Mouse (Mus musculus) adrenal gland, postnatal 14 days (tissue): Measurements from ENCODE around the gene Mettl27. TPM values are rescaled to one million over a fixed set of nuclear protein-coding genes. Genes with fewer than 3 reads are reported as not detected.

Experiments used
- DNase-seq: peaks from one replicate; pipeline ENCODE4 v3.0.0; 2021; ENCODE audit warnings: mixed read lengths
- total RNA-seq: library from RNA; stranded (reverse); gene quantifications from 2 replicates; pipeline ENCODE4 v1.2.3, GENCODE M21; 2021

The Mettl27 gene
- total RNA-seq, 1 experiment from 2014 or later = 24.5 TPM

DNA sequence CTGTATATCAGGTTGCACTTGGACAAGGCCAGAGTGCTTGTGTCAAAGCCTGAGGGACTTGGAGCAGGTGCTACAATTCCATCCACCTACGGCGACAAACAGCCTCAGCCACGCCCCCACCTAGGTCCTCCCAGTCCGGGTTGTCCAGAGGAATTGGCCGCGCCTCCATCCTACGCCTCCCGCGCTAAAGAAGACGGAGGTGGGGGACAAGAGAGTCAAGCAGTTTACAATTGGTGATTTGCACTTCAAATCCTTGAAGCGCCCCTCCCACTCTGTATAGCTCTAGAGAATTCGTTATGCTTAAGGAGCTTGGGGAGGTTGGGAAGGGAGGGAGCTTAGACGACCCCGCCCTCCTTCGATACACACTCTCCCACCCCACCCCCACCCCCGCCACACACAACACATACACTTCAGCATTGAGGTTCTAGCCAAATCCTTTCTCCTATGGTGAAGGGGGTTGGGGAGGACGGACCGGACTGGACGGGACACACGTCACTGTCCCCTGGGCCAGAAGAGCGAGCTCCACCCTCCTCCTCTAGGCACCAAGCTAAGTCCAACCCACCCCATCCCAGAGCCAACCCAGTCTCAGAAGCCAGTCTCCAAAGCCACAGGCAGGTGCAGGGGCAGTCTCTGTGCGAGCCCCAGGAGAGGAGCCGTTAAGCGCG, 53.6 kb downstream of the Mettl27 start, which contains the start of gene Cldn3:
Gene Cldn3 (plus strand): TSS at position 582 of the 665 bp plus-strand sequence.
- peak; percentile 62 for DNase-seq

GRCm38 (mm10) chr5:134986298-134987268, 54.4 kb downstream of the Mettl27 start:
- DNase-seq = no peak

DNA sequence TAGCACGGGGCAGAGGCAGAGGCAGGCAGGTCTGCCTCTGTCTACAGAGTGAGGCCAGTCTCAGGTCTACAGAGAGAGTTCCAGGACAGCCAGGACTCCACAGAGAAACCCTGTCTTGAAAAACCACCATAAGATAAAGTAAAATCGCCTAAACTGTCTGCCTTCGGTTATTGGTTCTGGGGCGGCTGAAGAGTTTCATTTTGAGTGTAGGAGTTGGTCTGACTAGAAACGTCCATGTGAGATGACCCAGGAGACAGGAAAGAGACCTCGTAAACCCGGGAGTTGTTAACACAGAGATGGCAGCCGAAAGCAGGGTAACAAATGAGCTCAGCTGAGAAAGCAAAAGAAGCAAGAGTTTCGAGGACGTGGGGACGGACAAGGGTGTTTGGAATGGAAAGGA, 57.0 kb downstream of the Mettl27 start:
- no peak for DNase-seq

DNA sequence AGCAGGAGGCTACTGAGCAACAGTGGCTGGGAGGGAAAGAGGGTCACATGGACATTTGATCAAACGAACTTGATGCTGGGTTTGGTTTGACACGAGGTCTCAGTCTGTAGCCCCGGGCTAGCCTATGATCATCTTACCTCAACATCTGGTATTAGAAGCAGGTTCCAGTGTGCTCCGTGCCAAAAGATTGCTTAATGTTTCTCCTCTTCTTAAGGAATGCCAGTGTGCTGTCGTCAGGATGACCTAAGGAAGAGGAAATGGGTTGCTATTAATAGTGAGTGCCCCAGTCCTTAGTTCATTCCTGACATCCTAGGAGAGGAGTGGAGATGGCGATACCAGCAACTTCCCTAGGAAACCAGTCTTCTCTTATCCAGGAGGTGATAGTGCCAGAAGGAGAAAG, 57.6 kb downstream of the Mettl27 start:
- no peak for DNase-seq

Other genes starting within 250 kb of the Mettl27 start
- 17.9 and 23.7 TPM in 2 replicates for gene Limk1, start 243.8 kb upstream of the Mettl27 start, total RNA-seq
- gene Eln, start 185.0 kb upstream of the Mettl27 start, total RNA-seq = 148 and 554 TPM in 2 replicates
- not detected in 2 replicates for gene Tmem270, start 25.6 kb upstream of the Mettl27 start, total RNA-seq
- gene Cldn13, start 16.8 kb upstream of the Mettl27 start, total RNA-seq = 0.60 and 3.7 TPM in 2 replicates
- not detected in 2 replicates for gene Cldn4, start 14.6 kb downstream of the Mettl27 start, total RNA-seq
- 0.90 and 9.0 TPM in 2 replicates for gene Cldn3, start 53.8 kb downstream of the Mettl27 start, total RNA-seq
- 66.7 and 68.5 TPM in 2 replicates for gene Abhd11, start 76.8 kb downstream of the Mettl27 start, total RNA-seq
- 5.9 and 10.9 TPM in 2 replicates for gene Stx1a, start 91.1 kb downstream of the Mettl27 start, total RNA-seq
- gene Dnajc30, start 131.8 kb downstream of the Mettl27 start, total RNA-seq = 24.5 and 26.2 TPM in 2 replicates
- 45.6 and 51.3 TPM in 2 replicates for gene Bud23, start 132.6 kb downstream of the Mettl27 start, total RNA-seq
- gene Vps37d, start 145.9 kb downstream of the Mettl27 start, total RNA-seq = 2.2 and 3.5 TPM in 2 replicates
- gene Mlxipl, start 157.5 kb downstream of the Mettl27 start, total RNA-seq = 80.7 and 81.6 TPM in 2 replicates
- 26.5 and 26.6 TPM in 2 replicates for gene Tbl2, start 217.3 kb downstream of the Mettl27 start, total RNA-seq
- 53.3 and 57.9 TPM in 2 replicates for gene Bcl7b, start 235.9 kb downstream of the Mettl27 start, total RNA-seq